Mouse (Mus musculus): ENCODE data around the gene Vmn2r32.
"Not testable (repeated sequence)": the region's sequence is repeated elsewhere in the genome, so short reads cannot be mapped to it uniquely, and the experiment has no call there.

Gene Vmn2r32

DNA sequence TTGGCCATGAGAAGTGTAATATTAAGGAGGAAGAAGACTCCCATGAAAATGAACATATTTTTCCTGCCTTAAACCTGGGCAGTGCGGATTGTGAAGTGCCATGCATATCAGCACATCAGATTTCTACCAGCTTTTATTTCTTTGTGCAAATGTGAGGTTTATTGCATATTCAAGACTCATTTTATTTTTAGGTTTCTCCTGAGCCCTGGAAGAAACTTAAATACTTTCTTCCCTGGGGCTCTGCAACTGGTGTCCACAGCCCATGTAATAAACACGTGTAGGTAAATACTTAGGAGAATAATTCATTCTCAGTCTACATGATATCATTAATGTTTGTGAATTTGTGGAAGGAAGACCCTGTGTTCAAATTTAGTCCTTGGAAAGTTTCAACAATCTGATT lies at the start of gene Vmn2r32:
Gene Vmn2r32, minus strand, starts transcription at position 101 of the 400 bp plus-strand sequence.
- DNase-seq, result not testable (repeated sequence)

Measured in cerebellum, postnatal 14 days (tissue).